21 mouse cellular contexts compared by ENCODE assay signal in the genomic region with DNA sequence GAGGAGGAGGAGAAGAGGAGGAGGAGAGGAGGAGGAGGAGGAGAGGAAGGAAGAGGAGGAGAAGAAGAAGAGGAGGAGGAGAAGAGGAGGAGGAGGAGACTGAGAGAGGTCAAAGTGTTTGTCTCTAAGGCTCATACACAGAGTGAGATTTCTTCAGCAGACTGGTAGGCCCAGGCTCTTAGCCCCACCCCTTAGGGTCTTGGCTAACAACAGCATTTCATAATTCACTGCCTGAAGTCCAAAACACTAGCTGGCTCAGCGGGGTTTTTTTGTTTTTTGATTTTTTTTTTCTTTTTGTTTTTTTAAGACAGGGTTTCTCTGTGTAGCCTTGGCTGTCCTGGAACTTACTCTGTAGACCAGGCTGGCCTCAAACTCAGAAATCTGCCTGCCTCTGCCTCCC.
DNase-seq lines count a peak whose midpoint lies in the region; ATAC-seq and TF ChIP-seq lines count a peak whose summit lies in the region.
"Had no signal": no experiment of that assay in that cellular context is flagged by ENCODE, and none has a peak within 500 bp of the region (broad histone marks: within the 10 kb centered on the region; RNA-seq: fewer than 3 reads in every experiment).

No protein-coding gene starts in this region.

- no peak overlapping the region for H3K27ac ChIP-seq in liver, postnatal 0 days (ENCODE audit: low read depth)
- H3K27ac ChIP-seq in liver, embryonic 11.5 days (ENCODE audit: low read depth, low read length) = no peak overlapping the region
- H3K27ac ChIP-seq: embryonic facial prominence, embryonic 13.5 days; forebrain, embryonic 10.5 days; hindbrain, postnatal 0 days; kidney, embryonic 15.5 days; limb, embryonic 13.5 days; macrophage had no signal

- DNase-seq in gastrocnemius, postnatal 25 days = peak; percentile 25
- no peak for DNase-seq in gastrocnemius, postnatal 4 days (ENCODE audit: low spot score in 2 of 2)
- DNase-seq in liver, postnatal 0 days = peak; percentile 39
- DNase-seq in liver, embryonic 11.5 days (ENCODE audit: low spot score) = no peak
- no peak for DNase-seq in urinary bladder, postnatal 25 days (ENCODE audit: low spot score)
- DNase-seq in testis, postnatal 10 days (ENCODE audit: low spot score) = no peak
- DNase-seq: cerebellum, adult 2 months; heart, postnatal 36 days; right cerebral cortex, postnatal 14 days; thymus, adult 18-20 months had no signal

- H3K4me2 ChIP-seq in liver, postnatal 0 days (ENCODE audit: low read depth, low read length) = no peak overlapping the region
- no peak overlapping the region for H3K4me2 ChIP-seq in liver, embryonic 11.5 days
- H3K4me2 ChIP-seq: embryonic facial prominence, embryonic 13.5 days; heart, embryonic 12.5 days; kidney, embryonic 15.5 days; limb, embryonic 13.5 days had no signal

- H3K4me3 ChIP-seq in liver, postnatal 0 days (ENCODE audit: low read depth, low read length) = no peak overlapping the region
- no peak overlapping the region for H3K4me3 ChIP-seq in liver, embryonic 11.5 days (ENCODE audit: low read depth, low read length)
- H3K4me3 ChIP-seq: embryonic facial prominence, embryonic 13.5 days; forebrain, embryonic 10.5 days; heart, embryonic 12.5 days; kidney, embryonic 15.5 days; limb, embryonic 13.5 days had no signal

- no peak overlapping the region for H3K9ac ChIP-seq in liver, postnatal 0 days (replicated peaks)
- H3K9ac ChIP-seq in liver, embryonic 11.5 days (ENCODE audit: low read depth, low read length) = no peak overlapping the region
- H3K9ac ChIP-seq: embryonic facial prominence, embryonic 13.5 days; heart, embryonic 12.5 days; kidney, embryonic 15.5 days; limb, embryonic 13.5 days had no signal

- TF ChIP-seq CTCF in liver, postnatal 0 days (IDR thresholded peaks at IDR 0.05; ENCODE audit: low read depth) = no peak

- TF ChIP-seq EP300 in liver, postnatal 0 days (IDR thresholded peaks at IDR 0.05; ENCODE audit: low read depth) = no peak

- peak; percentile 69 for ATAC-seq in liver, postnatal 0 days
- ATAC-seq in liver, embryonic 11.5 days (replicated peaks; ENCODE audit: low FRiP score) = no peak
- ATAC-seq in granulocyte monocyte progenitor cell, adult 5-6 weeks (replicated peaks; ENCODE audit: poor library complexity, severe bottlenecking) = peak; percentile 78
- ATAC-seq in megakaryocyte progenitor cell, adult 5-6 weeks (replicated peaks; ENCODE audit: poor library complexity) = peak; percentile 71
- ATAC-seq: CD4-positive, CD25-positive, alpha-beta regulatory T cell, adult 4 months; hindbrain, postnatal 0 days; midbrain, embryonic 16.5 days had no signal

- no peaks in the 10 kb centered on the region for H3K36me3 ChIP-seq in liver, postnatal 0 days (replicated peaks; ENCODE audit: insufficient read depth, low read length)
- H3K36me3 ChIP-seq in liver, embryonic 11.5 days (ENCODE audit: control insufficient read depth, insufficient read depth, low read length) = no peaks in the 10 kb centered on the region
- H3K36me3 ChIP-seq: embryonic facial prominence, embryonic 13.5 days; forebrain, embryonic 10.5 days; heart, embryonic 12.5 days; kidney, embryonic 15.5 days; limb, embryonic 13.5 days had no signal

- H3K4me1 ChIP-seq in liver, postnatal 0 days (ENCODE audit: insufficient read depth) = peaks cover 16% of the 10 kb centered on the region
- peaks cover 20% of the 10 kb centered on the region for H3K4me1 ChIP-seq in liver, embryonic 11.5 days (replicated peaks; ENCODE audit: control insufficient read depth, insufficient read depth, low read length)

- WGBS in liver, postnatal 0 days (ENCODE audit: insufficient replicate concordance) = 21% methylated on average over 1 of the region's 1 CpGs
- WGBS in liver, embryonic 11.5 days = 59% methylated on average over 1 of the region's 1 CpGs

- H3K9me3 ChIP-seq in liver, postnatal 0 days (ENCODE audit: low read length) = no peaks in the 10 kb centered on the region
- H3K9me3 ChIP-seq in liver, embryonic 11.5 days (ENCODE audit: control insufficient read depth, low read length) = no peaks in the 10 kb centered on the region
- H3K9me3 ChIP-seq: embryonic facial prominence, embryonic 13.5 days; forebrain, embryonic 10.5 days; heart, embryonic 12.5 days; kidney, embryonic 15.5 days; limb, embryonic 13.5 days had no signal

- H3K27me3 ChIP-seq in liver, postnatal 0 days (ENCODE audit: insufficient read depth, low read length) = no peaks in the 10 kb centered on the region
- H3K27me3 ChIP-seq in liver, embryonic 11.5 days (replicated peaks; ENCODE audit: control insufficient read depth, insufficient read depth, low read length) = no peaks in the 10 kb centered on the region
- H3K27me3 ChIP-seq: embryonic facial prominence, embryonic 13.5 days; heart, embryonic 12.5 days; kidney, embryonic 15.5 days; limb, embryonic 13.5 days had no signal

Comparison
In these comparisons a context has a peak if more than half of its experiments do, and no peak if none do; other contexts are left out.
1. DNase-seq: peak in gastrocnemius, postnatal 25 days (single experiment) and liver, postnatal 0 days (single experiment); none in gastrocnemius, postnatal 4 days (0 of 2), liver, embryonic 11.5 days (single experiment), urinary bladder, postnatal 25 days (single experiment) and testis, postnatal 10 days (single experiment).